ENCODE assay signal across 8 mouse cellular contexts in genomic region chr4:82344787-82345186, GRCm38 (mm10).
A peak's percentile ranks its signal among the peaks of the same experiment; 100 is the strongest.
DNase-seq lines count a peak whose midpoint lies in the region; ATAC-seq lines count a peak whose summit lies in the region.

No protein-coding gene starts in this region.

- H3K9me3 ChIP-seq in neural tube, embryonic 11.5 days (ENCODE audit: control insufficient read depth, low read length) = no peaks in the 10 kb centered on the region
- H3K9me3 ChIP-seq in heart, embryonic 11.5 days (replicated peaks; ENCODE audit: control insufficient read depth, low read length) = no peaks in the 10 kb centered on the region
- H3K9me3 ChIP-seq in kidney, embryonic 14.5 days (ENCODE audit: control insufficient read depth, low read length) = no peaks in the 10 kb centered on the region

- H3K4me2 ChIP-seq in neural tube, embryonic 11.5 days (ENCODE audit: low read depth) = no peak overlapping the region
- H3K4me2 ChIP-seq in heart, embryonic 11.5 days = peak overlapping the region; percentile 11; the same call in 1 of the 2 replicates
- H3K4me2 ChIP-seq in kidney, embryonic 14.5 days (replicated peaks; ENCODE audit: low read depth, low read length) = peak overlapping the region; percentile 10; the same call in 1 of the 2 replicates

- no peak overlapping the region for H3K4me3 ChIP-seq in neural tube, embryonic 11.5 days (ENCODE audit: low read depth, low read length)
- no peak overlapping the region for H3K4me3 ChIP-seq in heart, embryonic 11.5 days (ENCODE audit: low read depth, low read length)
- no peak overlapping the region for H3K4me3 ChIP-seq in kidney, embryonic 14.5 days (ENCODE audit: low read length)

- 10% methylated on average over 4 of the region's 4 CpGs for WGBS in neural tube, embryonic 11.5 days
- 21% methylated on average over 4 of the region's 4 CpGs for WGBS in heart, embryonic 11.5 days (ENCODE audit: insufficient replicate concordance)
- WGBS in kidney, embryonic 14.5 days = 7% methylated on average over 4 of the region's 4 CpGs

- 0 out of 2 replicates have a peak, but pooled peaks cover 6% of the 10 kb centered on the region for H3K4me1 ChIP-seq in neural tube, embryonic 11.5 days (ENCODE audit: control insufficient read depth, insufficient read depth, low read length)
- H3K4me1 ChIP-seq in heart, embryonic 11.5 days (ENCODE audit: control insufficient read depth, insufficient read depth, low read length) = peaks cover 13% of the 10 kb centered on the region
- peaks cover 16% of the 10 kb centered on the region; the same call in 1 of the 2 replicates for H3K4me1 ChIP-seq in kidney, embryonic 14.5 days (ENCODE audit: control insufficient read depth, insufficient read depth, low read length)

- no peak overlapping the region for H3K27ac ChIP-seq in neural tube, embryonic 11.5 days (ENCODE audit: low read depth, low read length)
- H3K27ac ChIP-seq in heart, embryonic 11.5 days (ENCODE audit: low read depth, low read length) = 0 out of 2 replicates have a peak overlapping the region, but pooled peaks have one; percentile 29
- peak overlapping the region; percentile 52; the same call in 1 of the 2 replicates for H3K27ac ChIP-seq in kidney, embryonic 14.5 days (ENCODE audit: low read depth, low read length)

- peak; percentile 61 for ATAC-seq in neural tube, embryonic 11.5 days (ENCODE audit: insufficient read depth, low FRiP score, low TSS enrichment)
- no peak for ATAC-seq in heart, embryonic 11.5 days (replicated peaks; ENCODE audit: insufficient number of reproducible peaks, low FRiP score, low TSS enrichment)
- ATAC-seq in kidney, embryonic 14.5 days (ENCODE audit: low FRiP score, low TSS enrichment) = peak; percentile 89

- no peak overlapping the region for H3K9ac ChIP-seq in neural tube, embryonic 11.5 days (ENCODE audit: low read length)
- H3K9ac ChIP-seq in heart, embryonic 11.5 days (ENCODE audit: low read depth, low read length) = no peak overlapping the region
- H3K9ac ChIP-seq in kidney, embryonic 14.5 days (ENCODE audit: low read depth, low read length) = no peak overlapping the region

- H3K27me3 ChIP-seq in neural tube, embryonic 11.5 days (ENCODE audit: control insufficient read depth, insufficient read depth, low read length) = no peaks in the 10 kb centered on the region
- H3K27me3 ChIP-seq in heart, embryonic 11.5 days (ENCODE audit: control insufficient read depth, insufficient read depth, low read length) = no peaks in the 10 kb centered on the region
- no peaks in the 10 kb centered on the region for H3K27me3 ChIP-seq in kidney, embryonic 14.5 days (ENCODE audit: control insufficient read depth, insufficient read depth, low read length)

- no peaks in the 10 kb centered on the region for H3K36me3 ChIP-seq in neural tube, embryonic 11.5 days (ENCODE audit: control insufficient read depth, insufficient read depth, low read length)
- H3K36me3 ChIP-seq in heart, embryonic 11.5 days (ENCODE audit: control insufficient read depth, insufficient read depth, low read length) = no peaks in the 10 kb centered on the region
- peaks cover 3% of the 10 kb centered on the region; the same call in 1 of the 2 replicates for H3K36me3 ChIP-seq in kidney, embryonic 14.5 days (ENCODE audit: control insufficient read depth, insufficient read depth, low read length)

- peak; percentile 52 for DNase-seq in neural tube, embryonic 11.5 days (ENCODE audit: low spot score)
- no peak for DNase-seq in neural tube, embryonic 10.5 days (ENCODE audit: extremely low spot score, low spot score)
- DNase-seq in embryo, embryonic 9.5 days (ENCODE audit: extremely low spot score) = peak; percentile 22
- DNase-seq in lung, postnatal 4 days = peak; percentile 61 to 66
- DNase-seq in testis, postnatal 14 days (ENCODE audit: low spot score) = peak; percentile 65
- no peak for DNase-seq in thymus, postnatal 36 days

Comparison
In these comparisons a context has a peak if more than half of its experiments do, and no peak if none do; other contexts are left out.
1. DNase-seq: peak in neural tube, embryonic 11.5 days (single experiment), embryo, embryonic 9.5 days (single experiment), lung, postnatal 4 days (2 of 2) and testis, postnatal 14 days (single experiment); none in neural tube, embryonic 10.5 days (single experiment) and thymus, postnatal 36 days (0 of 2).